In genomic region chr9:32503995-32504451, GRCm38 (mm10) we compare ENCODE assay signal across 10 mouse cellular contexts. TPM values are rescaled to one million over a fixed set of nuclear protein-coding genes. Genes with fewer than 3 reads are reported as not detected.
DNase-seq lines count a peak whose midpoint lies in the region; ATAC-seq and TF ChIP-seq lines count a peak whose summit lies in the region.
"Had no signal": no experiment of that assay in that cellular context is flagged by ENCODE, and none has a peak within 500 bp of the region (broad histone marks: within the 10 kb centered on the region; RNA-seq: fewer than 3 reads in every experiment).

No protein-coding gene starts in this region.

- no peaks in the 10 kb centered on the region for H3K27me3 ChIP-seq in spleen, adult 2 months (ENCODE audit: control insufficient read depth, insufficient read depth, low read length)
- H3K27me3 ChIP-seq in kidney, embryonic 15.5 days: no peaks in the 10 kb centered on the region
- H3K27me3 ChIP-seq: hindbrain, embryonic 13.5 days had no signal

- no peaks in the 10 kb centered on the region for H3K36me3 ChIP-seq in spleen, adult 2 months (ENCODE audit: control insufficient read depth, insufficient read depth, low read length)
- no peaks in the 10 kb centered on the region for H3K36me3 ChIP-seq in kidney, embryonic 15.5 days
- H3K36me3 ChIP-seq: hindbrain, embryonic 13.5 days; liver, embryonic 13.5 days had no signal

- WGBS in spleen, adult 2 months: 27% methylated on average over 11 of the region's 11 CpGs
- WGBS in kidney, embryonic 15.5 days: 33% methylated on average over 11 of the region's 11 CpGs

- no peak overlapping the region for H3K4me3 ChIP-seq in spleen, adult 2 months (ENCODE audit: extremely low read depth, insufficient read depth, insufficient read length)
- H3K4me3 ChIP-seq in kidney, embryonic 15.5 days (replicated peaks): no peak overlapping the region
- H3K4me3 ChIP-seq: hindbrain, embryonic 13.5 days; liver, embryonic 13.5 days had no signal

- TF ChIP-seq POLR2A in spleen, adult 2 months (IDR thresholded peaks at IDR 0.05; ENCODE audit: low read depth, low read length): no peak

- peak; percentile 39 for DNase-seq in adrenal gland, adult 2 months
- DNase-seq in adrenal gland, postnatal 10 days: no peak
- DNase-seq in spleen, adult 2 months (ENCODE audit: low read depth in 1 of 2, low spot score in 2 of 2): peak; percentile 53 to 58
- DNase-seq in spleen, postnatal 14 days (ENCODE audit: low spot score in 2 of 2): no peak
- peak; percentile 62 for DNase-seq in thymus, postnatal 14 days
- no peak for DNase-seq in urinary bladder, postnatal 10 days (ENCODE audit: low spot score)
- no peak for DNase-seq in MN1 (ENCODE audit: low spot score)
- DNase-seq: liver, embryonic 13.5 days had no signal

- TF ChIP-seq CTCF in spleen, adult 2 months (IDR thresholded peaks at IDR 0.05; ENCODE audit: extremely low read depth, insufficient read depth, insufficient read length, insufficient replicate concordance): no peak

- H3K9ac ChIP-seq in kidney, embryonic 15.5 days: no peak overlapping the region
- H3K9ac ChIP-seq: hindbrain, embryonic 13.5 days; liver, embryonic 13.5 days had no signal

- peak overlapping the region; percentile 89 for H3K27ac ChIP-seq in spleen, adult 2 months (ENCODE audit: insufficient read depth, low read length)
- H3K27ac ChIP-seq in kidney, embryonic 15.5 days: peak overlapping the region; percentile 78
- H3K27ac ChIP-seq: hindbrain, embryonic 13.5 days; liver, embryonic 13.5 days had no signal

- peak; percentile 49 for ATAC-seq in kidney, embryonic 15.5 days (replicated peaks; ENCODE audit: low FRiP score)

- H3K9me3 ChIP-seq in kidney, embryonic 15.5 days (replicated peaks): no peaks in the 10 kb centered on the region
- H3K9me3 ChIP-seq: hindbrain, embryonic 13.5 days; liver, embryonic 13.5 days had no signal

- H3K4me1 ChIP-seq in spleen, adult 2 months (ENCODE audit: control insufficient read depth, insufficient read depth, insufficient read length): peaks cover 83% of the 10 kb centered on the region
- peaks cover 72% of the 10 kb centered on the region for H3K4me1 ChIP-seq in kidney, embryonic 15.5 days

- H3K4me2 ChIP-seq in kidney, embryonic 15.5 days: no peak overlapping the region
- H3K4me2 ChIP-seq: hindbrain, embryonic 13.5 days; liver, embryonic 13.5 days had no signal

RNA-seq across cellular contexts. Expression of gene Fli1, which starts 38.6 kb away (rescaled TPM):
- 10 to 100 TPM; 10.5 to 20.0 TPM for total RNA-seq in adrenal gland, adult 2 months (2021)
- 3.0 and 4.0 TPM in 2 replicates for polyA plus RNA-seq in adrenal gland, adult 2 months (2012; rRNA removed)
- 10 to 100 TPM; 37.9 to 41.2 TPM for total RNA-seq in adrenal gland, postnatal 10 days (2021)
- 24.4 and 31.3 TPM in 2 replicates for polyA plus RNA-seq in spleen, adult 2 months (2012; rRNA removed)
- polyA plus RNA-seq in kidney, embryonic 15.5 days (2015; fragmentation: Nextera tagmentation; extraction: Ambion mirVana): 28.3 and 31.0 TPM in 2 replicates

Comparison
In these comparisons a context has a peak if more than half of its experiments do, and no peak if none do; other contexts are left out.
1. DNase-seq: peak in adrenal gland, adult 2 months (single experiment), spleen, adult 2 months (2 of 2) and thymus, postnatal 14 days (single experiment); none in adrenal gland, postnatal 10 days (single experiment), spleen, postnatal 14 days (0 of 2), urinary bladder, postnatal 10 days (single experiment) and MN1 (single experiment).